Mouse (Mus musculus) small intestine, adult 2 months (tissue): ENCODE data around the gene Brox. TPM values are rescaled to one million over a fixed set of nuclear protein-coding genes. Genes with fewer than 3 reads are reported as not detected.

Source experiments
- H3K27ac ChIP-seq: fragments of 200-500 bp; 2 replicates; pipeline ENCODE4 v1.5.1; 2012; ENCODE audit warnings: low read depth, low read length, control low read depth, inconsistent platforms; ENCODE audit not compliant: insufficient read depth
- H3K27me3 ChIP-seq: fragments of 200-500 bp; 2 replicates; pipeline ENCODE4 v1.6.1; 2012; ENCODE audit warnings: mild to moderate bottlenecking, moderate library complexity, low read length, inconsistent platforms; ENCODE audit not compliant: control insufficient read depth, insufficient read depth
- H3K36me3 ChIP-seq: fragments of 200-500 bp; 2 replicates; pipeline ENCODE4 v1.6.1; 2012; ENCODE audit warnings: mild to moderate bottlenecking, low read length, control low read depth, inconsistent platforms; ENCODE audit not compliant: control insufficient read depth, insufficient read depth
- H3K4me1 ChIP-seq: fragments of 200-500 bp; 2 replicates; pipeline ENCODE4 v1.6.1; 2012; ENCODE audit warnings: low read length, inconsistent platforms, mixed read lengths; ENCODE audit not compliant: control insufficient read depth, insufficient read depth, insufficient read length
- H3K4me3 ChIP-seq: fragments of 200-500 bp; 2 replicates; pipeline ENCODE4 v1.5.1; 2012; ENCODE audit warnings: low read depth, mild to moderate bottlenecking, control low read depth, inconsistent platforms, low read length, moderate library complexity
- CTCF ChIP-seq: fragments of 200-500 bp; IDR thresholded peaks from 2 replicates; pipeline ENCODE4 v1.5.1; 2012; ENCODE audit warnings: low read depth, mild to moderate bottlenecking, control low read depth, inconsistent platforms, low read length, moderate library complexity, mixed read lengths; ENCODE audit not compliant: insufficient replicate concordance, insufficient read length; ENCODE audit errors: extremely low read depth
- POLR2A ChIP-seq: fragments of 200-500 bp; IDR thresholded peaks from 2 replicates; pipeline ENCODE4 v1.6.1; 2012; ENCODE audit warnings: low read depth, mild to moderate bottlenecking, control low read depth, inconsistent platforms, low read length, moderate library complexity
- WGBS: fragments of 180-500 bp; shearing (Covaris S2); methylation state at CpG from one replicate; pipeline ENCODE4 v1.1.7; 2018; 5-methylcytosine and 5-hydroxymethylcytosine counted together
- polyA plus RNA-seq: library from polyadenylated mRNA; depleted of rRNA; stranded (reverse); fragments of >200 nt; gene quantifications from 2 replicates; pipeline ENCODE4 v1.2.3, GENCODE M21; 2012

Gene Brox
- polyA plus RNA-seq, 1 experiment = 12.5 TPM

DNA sequence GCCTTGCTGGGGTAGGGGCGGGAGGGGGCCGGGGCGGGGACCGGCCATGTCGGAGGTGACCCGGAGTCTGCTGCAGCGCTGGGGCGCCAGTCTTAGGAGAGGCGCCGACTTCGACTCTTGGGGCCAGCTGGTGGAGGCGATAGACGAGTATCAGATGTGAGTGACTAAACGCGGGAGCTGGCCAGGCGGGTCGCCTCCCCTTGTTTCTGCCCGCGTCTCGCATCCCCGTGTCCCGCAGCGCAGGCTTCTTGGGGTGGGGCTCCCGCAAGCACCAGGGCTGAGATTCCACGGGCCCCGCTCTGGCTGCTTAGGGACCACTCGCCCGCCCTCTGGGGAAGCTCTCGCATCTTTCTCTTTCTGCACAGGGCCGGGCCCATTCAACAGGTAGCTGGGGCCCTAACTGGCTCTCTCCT lies 410 bp upstream of the Brox start:
- H3K4me3 ChIP-seq = peak overlapping the region; percentile 86
- under 1% methylated on average over 30 of the region's 30 CpGs for WGBS

DNA sequence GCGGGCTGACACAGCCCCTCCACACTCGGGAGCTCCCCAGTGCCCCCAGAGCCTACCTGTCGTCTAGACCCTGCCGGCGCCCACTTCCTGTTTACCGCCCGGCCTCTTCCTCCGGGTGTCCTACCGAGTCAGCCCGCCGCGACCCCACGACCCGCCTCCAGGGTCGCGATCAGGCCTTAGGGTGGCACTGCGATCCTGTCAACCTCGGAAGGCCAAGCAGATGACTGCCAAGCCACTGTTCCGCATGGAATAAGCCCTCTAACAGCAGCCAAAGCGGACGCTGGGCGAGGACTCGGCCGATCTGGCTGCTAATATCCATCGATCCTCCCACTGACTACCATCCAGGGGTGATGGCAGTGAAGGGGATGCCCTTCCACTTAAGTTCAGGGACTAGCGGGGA lies 604 bp downstream of the Brox start, which contains the start of gene Aida:
TSS of gene Aida (plus strand) at position 126 of the 400 bp plus-strand sequence.
- H3K27ac ChIP-seq = peak within 1 kb of the TSS; percentile 78
- WGBS = under 1% methylated on average over 26 of the region's 26 CpGs
- peaks cover 15% of the 10 kb centered on the region for H3K36me3 ChIP-seq
- H3K27me3 ChIP-seq = no peaks in the 10 kb centered on the region
- TF ChIP-seq POLR2A = no peak
- TF ChIP-seq CTCF = no peak
- H3K4me1 ChIP-seq = no peaks in the 10 kb centered on the region
- peak within 1 kb of the TSS; percentile 86 for H3K4me3 ChIP-seq

More for the DNA sequence above, 410 bp upstream of the Brox start:
- Histone ChIP-seq H3K36me3 (peaks cover 10% of the 10 kb centered on the region), H3K27ac (peak overlapping the region; percentile 23), H3K4me1 (no peaks in the 10 kb centered on the region), H3K27me3 (no peaks in the 10 kb centered on the region)
- no peak for TF ChIP-seq CTCF
- no peak for TF ChIP-seq POLR2A

DNA sequence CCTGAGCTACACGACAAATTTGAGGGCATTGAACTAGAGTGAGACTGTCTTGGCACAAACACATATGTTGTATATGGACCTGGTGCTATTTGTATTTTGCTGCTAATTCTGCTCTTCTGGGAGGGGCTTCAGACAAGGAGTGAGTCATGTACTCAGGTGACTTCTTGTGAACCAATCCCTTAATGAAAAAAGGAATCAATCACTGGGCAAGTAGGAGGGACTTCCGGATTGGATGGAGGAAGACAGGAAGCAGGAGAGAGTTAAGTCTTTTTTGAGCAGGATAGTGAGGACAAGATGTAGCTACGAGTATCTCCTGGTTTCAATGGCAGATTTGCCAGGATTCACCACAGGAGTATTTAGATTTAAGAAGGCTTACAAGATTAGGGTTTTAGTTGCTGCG lies 7.5 kb downstream of the Brox start:
- WGBS = 90% methylated on average over 4 of the region's 4 CpGs

DNA sequence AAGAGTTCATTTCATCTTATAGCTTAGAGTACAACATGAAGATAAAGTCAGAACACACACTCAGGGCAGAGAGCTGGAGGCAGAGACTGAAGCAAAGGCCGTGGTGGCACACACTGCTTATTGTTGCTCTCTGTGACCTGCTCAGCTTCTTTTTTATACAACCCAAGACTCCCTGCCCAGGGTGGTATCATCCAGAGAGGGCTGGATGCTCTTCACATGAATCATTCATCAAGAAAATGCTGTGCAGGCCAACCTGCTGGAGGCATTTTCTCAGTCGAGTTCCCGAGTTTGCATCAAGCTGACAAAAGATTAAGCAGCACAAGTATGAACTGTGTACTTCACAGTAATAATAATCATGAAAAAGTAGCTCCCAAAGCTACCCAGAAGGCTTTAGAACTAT lies 8.7 kb downstream of the Brox start:
- Histone ChIP-seq H3K4me1 (no peaks in the 10 kb centered on the region), H3K36me3 (peaks cover 64% of the 10 kb centered on the region), H3K27me3 (no peaks in the 10 kb centered on the region), H3K27ac (no peak overlapping the region), H3K4me3 (no peak overlapping the region)
- 86% methylated on average over 3 of the region's 3 CpGs for WGBS
- no peak for TF ChIP-seq POLR2A
- no peak for TF ChIP-seq CTCF

More for the DNA sequence above, 7.5 kb downstream of the Brox start:
- Histone ChIP-seq H3K27ac (no peak overlapping the region), H3K4me1 (no peaks in the 10 kb centered on the region), H3K27me3 (no peaks in the 10 kb centered on the region), H3K4me3 (no peak overlapping the region), H3K36me3 (peaks cover 59% of the 10 kb centered on the region)
- no peak for TF ChIP-seq POLR2A
- no peak for TF ChIP-seq CTCF

DNA sequence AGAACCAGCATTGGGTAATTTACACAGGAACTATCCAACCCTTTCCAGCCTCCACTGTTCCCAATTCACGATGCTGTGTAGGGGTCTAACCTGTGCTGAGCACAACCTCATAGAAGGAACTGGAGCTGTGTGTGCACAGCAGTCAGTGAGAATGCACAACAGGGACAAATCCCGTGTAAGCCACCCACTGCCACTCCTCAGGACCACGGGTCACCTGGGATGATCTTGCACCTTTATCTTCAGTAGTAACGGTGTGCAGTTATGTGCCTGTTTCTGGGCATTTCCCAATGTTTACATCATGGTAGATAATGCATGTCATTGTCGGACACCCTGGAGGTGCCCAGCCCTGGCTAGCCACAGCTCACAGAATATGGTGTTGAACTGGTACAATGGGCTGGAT lies 21.3 kb downstream of the Brox start:
- H3K4me3 ChIP-seq = no peak overlapping the region
- H3K27ac ChIP-seq = no peak overlapping the region
- WGBS = 49% methylated on average over 5 of the region's 5 CpGs
- TF ChIP-seq CTCF (no peak), POLR2A (no peak)
- peaks cover 25% of the 10 kb centered on the region for H3K36me3 ChIP-seq
- no peaks in the 10 kb centered on the region; the same call in 1 of the 2 replicates for H3K4me1 ChIP-seq
- no peaks in the 10 kb centered on the region for H3K27me3 ChIP-seq

DNA sequence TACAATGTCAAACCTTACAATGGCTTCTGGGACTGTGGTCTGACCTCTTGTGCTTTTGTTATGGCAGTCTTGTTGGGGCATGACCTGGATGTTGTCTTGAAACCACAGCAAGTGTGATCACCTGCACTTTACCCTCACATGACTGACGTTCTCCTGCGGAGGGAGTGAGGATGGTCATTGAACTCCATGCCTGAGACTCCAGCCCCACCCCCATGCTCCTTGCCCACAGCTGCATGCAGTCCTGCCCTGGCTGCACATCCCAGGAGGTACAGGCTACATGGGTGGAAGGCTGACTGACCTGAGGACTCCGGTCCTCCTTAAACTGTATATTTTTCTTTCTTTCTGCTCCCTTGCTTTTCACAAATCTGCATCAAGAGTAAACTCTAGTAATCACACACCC lies 22.7 kb downstream of the Brox start:
- Histone ChIP-seq H3K36me3 (peaks cover 15% of the 10 kb centered on the region), H3K27ac (no peak overlapping the region), H3K4me1 (no peaks in the 10 kb centered on the region; the same call in 1 of the 2 replicates), H3K4me3 (no peak overlapping the region), H3K27me3 (no peaks in the 10 kb centered on the region)
- TF ChIP-seq CTCF (no peak), POLR2A (no peak)
- 39% methylated on average over 3 of the region's 3 CpGs for WGBS

DNA sequence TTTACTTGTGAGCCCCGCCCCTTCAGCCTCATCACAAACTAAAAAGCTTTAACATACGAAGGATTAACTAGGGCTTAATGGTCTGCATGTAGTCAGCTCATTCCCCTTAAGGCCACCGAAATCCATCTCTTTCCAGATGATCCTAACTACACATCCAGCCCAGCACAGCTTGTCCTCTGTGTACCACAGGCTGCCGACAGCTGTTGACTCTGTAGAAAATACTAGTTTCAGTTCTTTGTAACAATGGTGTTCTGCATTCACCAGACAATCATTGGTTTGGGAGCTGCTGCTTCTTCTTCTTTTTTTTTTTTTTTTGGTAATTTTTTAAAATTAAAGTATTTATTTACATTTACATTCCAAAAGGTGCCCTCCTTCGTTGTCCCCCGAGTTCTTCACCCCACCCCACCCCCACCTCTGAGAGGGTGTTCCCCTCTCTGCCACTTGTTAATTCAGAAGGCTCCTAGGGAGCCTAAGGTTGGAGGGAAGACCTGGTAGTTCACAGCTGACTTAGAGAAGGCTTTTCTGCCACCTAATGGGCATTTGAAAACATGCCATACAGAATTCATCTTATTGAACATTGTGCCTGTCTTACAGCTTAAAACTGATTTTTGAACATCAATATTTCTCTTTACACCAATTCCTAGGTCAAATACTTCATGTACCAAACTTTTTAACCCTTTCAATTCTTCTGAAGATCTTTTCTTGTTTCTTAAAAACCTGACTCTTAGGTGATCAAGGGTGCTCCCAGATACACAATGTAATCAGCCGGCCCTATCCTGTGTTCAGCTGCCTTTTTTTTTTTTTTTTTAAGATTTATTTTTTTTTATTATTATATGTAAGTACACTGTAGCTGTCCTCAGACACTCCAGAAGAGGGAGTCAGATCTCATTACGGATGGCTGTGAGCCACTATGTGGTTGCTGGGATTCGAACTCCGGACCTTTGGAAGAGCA lies 23.9 kb downstream of the Brox start:
- Histone ChIP-seq H3K4me3 (no peak overlapping the region), H3K27ac (no peak overlapping the region), H3K4me1 (no peaks in the 10 kb centered on the region; the same call in 1 of the 2 replicates), H3K36me3 (peaks cover 6% of the 10 kb centered on the region; the same call in 1 of the 2 replicates), H3K27me3 (no peaks in the 10 kb centered on the region)
- TF ChIP-seq CTCF (peak; percentile 15; the same call in 1 of the 2 replicates), POLR2A (no peak)
- 49% methylated on average over 10 of the region's 10 CpGs for WGBS
